Mouse (Mus musculus) forelimb bud, embryonic 11.5 days (tissue): ENCODE measurements around the gene Prkcz.

ENCODE experiments used
- DNase-seq: peaks from one replicate; pipeline ENCODE4 v3.0.0-alpha.2; 2012; ENCODE audit warnings: low read depth, low spot score

The Prkcz gene

DNA sequence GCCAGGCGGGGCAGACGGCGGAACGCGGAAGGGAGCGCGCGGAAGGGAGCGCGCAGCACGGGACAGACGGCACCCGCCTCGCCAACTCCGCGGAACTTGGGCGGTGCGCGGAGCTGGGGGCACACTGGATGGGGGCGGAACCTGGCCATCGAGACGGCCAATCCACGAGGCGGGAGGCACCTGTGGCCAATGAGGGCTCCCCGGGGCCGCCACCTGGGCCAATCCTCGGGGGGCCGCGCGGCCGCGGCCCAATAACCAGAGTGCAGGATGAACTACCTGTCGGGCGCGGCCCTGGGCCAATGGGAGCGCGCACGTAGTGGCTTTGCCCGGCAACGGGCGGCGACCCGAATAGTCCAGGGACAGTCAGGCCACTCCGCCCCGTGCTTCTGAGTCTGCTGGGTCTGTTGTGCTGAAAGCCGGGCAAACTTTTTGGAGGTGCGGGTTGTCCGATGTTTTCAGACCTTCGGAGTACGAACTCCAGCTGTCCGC, at the start of gene Prkcz:
Gene Prkcz, minus strand, starts transcription at position 59 of the 489 bp plus-strand sequence.
- peak; percentile 84 for DNase-seq

DNA sequence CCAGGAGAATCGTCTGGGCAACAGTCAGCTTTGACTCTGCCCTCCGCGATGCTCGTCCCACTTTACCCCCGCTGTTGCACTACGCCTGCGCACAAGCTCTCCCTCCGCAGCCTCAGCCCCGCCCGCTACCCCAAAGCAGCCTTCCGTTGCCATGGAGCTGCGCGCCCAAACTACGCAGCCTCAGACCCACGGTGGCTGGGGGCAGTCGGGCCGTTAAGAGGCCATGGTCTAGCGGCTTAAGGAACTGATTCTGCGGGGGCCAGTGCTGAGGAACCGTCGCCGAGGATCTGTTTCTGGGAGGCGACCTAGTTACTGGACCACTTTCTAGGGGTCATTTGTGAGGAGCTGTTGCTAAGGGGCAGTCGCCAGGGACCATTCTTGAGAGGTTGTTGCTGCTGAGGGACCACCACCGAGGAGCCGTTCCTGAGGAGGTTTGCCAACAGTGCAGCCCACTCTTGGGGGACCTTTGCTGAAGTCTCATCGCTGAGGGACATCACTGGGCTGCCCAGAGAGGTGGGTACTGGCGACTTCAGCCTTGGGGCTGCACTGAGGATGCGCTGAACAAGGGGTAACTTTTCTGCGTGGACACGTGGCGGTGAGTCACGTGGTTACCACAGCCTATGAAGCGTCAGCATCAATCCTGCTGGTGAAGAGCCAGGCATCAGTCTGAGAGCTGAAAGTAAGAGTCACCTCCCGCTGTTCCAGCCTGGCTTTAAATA, 48.1 kb upstream of the Prkcz start, which contains the start of gene Cfap74:
Gene Cfap74, plus strand, starts transcription at position 133 of the 719 bp plus-strand sequence.
- peak; percentile 86 for DNase-seq

DNA sequence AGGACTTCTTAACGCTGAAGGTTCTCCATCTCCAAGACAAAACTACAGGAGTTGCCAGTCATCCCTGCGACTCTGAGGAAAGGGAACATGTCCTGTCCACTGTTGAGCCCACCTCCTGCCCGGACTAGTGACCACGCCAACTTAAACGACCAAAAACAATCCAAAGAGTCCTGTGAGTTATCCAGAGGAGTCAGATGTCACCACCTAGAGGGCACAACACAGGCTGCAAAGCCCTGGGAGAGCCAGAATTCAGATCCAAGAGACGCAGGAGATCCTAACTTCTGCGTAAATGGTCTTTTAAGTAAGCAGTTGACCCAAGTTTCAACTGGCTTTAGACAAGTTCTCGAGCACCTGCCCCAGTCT, 47.5 kb upstream of the Prkcz start:
- no peak for DNase-seq

DNA sequence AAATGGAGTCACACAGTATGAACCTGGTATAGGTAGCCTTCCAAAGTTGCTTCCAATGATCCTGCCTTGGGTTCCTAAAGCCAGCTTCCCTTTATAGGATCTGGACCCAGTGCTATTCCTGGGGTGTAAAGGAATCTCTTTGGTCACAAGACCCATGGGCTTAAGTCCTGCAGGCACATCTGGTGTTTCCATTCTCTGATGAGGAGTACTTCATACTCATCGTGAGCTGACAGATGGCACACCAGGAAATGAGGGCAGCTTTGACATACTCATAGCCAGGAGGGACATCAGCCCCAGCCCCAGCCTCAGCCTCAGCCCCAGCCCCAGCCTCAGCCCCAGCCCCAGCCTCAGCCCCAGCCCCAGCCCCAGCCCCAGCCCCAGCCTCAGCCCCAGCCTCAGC, 41.3 kb upstream of the Prkcz start:
- DNase-seq: no peak

DNA sequence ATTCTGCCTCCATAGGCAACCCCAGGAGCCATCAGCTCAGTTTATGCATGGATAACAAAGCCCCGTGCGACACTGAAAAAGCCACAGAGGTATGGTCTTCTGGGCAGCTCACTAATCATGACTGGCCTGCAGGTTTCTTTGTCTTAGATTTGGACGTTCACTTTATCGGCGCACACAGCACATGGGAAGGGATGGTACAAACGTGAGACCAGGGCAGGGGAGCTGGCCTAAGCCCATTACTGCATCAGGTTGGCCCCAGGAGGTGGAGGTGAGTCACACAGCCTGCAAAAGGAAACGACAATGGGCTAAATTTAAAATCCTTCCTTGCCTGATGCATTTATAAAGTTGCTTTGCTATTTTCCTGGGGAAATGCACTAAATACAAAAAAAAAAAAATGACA, 40.0 kb upstream of the Prkcz start:
- no peak for DNase-seq

DNA sequence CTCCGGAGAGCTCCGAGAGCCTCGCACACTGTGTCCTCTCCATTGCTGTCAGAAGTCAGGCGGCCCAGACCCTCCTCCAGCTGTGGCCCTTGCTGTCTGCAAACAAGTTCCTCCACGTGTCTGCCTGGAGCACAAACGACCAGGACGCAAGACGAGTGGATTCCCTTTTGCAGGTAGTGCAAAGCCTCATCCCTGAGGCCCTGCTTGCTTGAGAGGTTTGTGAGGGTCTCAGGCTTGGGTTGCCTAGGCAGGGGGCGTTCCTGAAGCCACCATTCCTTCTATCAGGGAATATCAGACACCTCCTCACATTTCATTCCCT, 37.0 kb upstream of the Prkcz start:
- DNase-seq: no peak

DNA sequence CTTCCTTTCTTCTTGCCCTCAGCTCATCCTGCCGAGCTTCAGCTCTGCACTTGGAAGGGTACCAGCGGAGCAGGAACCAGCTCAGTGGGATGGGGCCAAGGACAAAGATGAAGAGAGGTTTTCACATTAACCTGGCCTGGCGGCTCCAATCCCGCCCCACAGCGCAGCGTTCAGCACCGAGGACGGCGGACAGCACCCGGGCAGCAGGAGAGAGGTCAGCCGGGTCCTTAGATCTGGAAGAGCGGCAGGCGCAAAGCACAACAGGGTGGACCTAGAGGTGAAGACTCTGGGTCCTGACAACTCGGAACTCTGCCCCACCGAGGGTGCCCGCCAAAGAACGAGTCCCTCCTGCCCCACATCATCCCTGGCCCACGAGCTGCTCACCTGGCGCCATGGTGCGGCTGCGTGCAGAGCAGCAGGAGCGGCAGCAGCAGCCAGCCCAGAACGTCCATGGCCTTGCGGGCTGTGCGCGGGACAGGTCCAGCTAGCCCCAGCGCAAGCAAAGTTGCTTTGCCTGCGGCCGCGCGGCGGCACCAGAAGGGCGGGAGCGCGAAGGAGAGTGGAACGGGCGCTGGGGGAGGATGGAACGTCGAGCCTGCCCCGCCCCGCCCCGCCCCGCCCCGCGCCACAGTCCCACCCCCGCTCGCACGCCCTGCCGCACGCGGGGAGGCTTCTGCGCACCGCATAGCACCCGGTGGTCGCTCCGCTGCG, 36.5 kb upstream of the Prkcz start, which contains the start of gene Gabrd:
Gene Gabrd, minus strand, starts transcription at position 602 of the 711 bp plus-strand sequence.
- DNase-seq: peak; percentile 62

DNA sequence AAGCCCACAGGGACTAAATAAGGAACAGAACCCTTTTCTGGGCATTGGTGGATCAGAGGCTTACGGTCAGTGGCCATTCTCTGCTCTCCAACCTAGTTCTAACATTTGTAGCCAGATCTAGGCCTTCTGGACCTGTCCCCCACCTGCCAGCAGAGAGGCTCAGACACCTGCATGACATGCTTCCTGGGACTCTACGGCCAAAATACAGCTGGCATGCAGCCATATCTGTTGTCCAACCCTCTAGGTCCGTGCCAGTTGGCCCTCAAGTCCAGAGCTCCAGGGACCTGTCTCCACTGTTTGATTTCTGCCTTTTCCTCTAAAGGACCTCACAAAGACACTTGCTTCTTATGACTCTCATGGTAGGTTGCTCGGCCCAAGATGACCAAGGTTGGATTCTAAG, 35.6 kb upstream of the Prkcz start:
- no peak for DNase-seq

DNA sequence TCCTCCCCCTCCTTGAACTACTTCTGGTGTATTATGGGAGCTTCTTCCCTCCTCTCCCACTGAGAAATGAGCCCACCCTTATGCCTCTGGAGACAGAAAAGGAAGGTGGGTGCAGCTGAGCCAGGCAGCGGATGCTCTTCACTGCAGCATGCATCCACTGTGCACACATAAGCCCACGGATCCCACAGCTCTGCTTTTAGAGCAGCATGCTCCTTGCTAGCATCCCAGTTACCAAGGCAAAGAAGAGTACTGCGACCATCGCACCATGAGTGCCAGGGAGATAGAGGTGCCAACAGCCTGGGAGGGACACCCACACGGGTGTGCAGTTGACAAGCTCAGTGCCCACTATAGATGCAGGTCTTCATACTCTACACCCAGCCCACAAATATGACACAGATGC, 34.3 kb upstream of the Prkcz start:
- no peak for DNase-seq

DNA sequence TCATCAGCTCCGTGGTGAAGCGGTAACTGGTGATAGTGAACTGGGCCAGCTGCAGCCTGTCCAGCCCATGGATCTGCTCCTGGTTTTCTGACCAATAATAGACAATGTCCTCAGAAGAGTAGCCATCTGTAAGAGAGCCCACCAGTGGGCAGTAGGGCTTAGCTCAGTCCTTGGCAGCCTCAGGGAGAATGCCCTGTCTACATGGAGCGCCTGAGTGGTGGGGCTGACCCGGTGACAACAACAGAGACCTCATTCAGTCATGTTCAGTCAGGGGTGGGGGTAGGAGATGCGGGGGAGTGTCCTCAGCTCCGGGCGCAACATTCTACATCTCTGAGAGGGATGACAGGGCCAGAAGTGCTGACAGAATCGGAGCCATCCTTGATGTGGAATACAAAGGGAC, 26.0 kb upstream of the Prkcz start:
- no peak for DNase-seq

DNA sequence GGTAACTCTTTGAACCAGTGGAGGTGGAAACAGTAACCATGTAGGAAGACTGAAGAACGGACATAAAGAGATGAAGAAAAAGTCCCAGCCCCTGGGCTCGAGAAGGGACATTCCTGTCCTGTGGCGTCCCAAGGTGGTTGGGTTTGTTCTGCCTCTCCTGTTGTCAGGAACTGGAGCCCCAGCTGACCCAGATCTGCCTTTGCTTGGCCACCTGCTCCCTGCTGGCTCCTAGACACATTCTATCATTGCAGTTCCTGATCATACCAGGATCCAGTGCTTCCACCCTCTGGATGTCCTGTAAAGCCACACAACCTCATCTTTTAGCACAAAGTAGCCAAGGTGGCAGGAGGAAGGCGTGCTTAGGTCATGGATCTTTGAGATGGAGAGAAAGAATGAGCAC, 22.2 kb upstream of the Prkcz start:
- DNase-seq: no peak

DNA sequence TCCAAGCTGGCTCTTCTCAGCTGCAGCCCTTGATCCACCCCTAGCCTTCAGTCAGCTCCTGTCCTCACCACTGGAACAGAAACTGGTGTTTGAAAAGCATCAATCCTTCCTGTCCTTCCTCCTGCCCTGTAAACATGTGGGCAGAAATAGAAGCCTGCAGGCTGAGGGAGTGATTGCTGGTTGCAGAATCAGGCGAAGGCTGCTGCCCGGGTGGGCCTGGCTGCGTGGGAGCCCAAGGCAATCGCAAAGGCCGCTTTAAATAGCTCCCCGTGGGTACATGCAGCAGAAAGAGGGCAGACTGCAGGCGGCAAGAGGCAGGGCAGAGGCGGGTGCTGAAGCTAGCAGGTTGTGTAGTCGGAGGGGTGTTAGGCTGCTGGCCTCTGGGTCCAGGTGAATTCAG, 21.6 kb upstream of the Prkcz start:
- DNase-seq: no peak

DNA sequence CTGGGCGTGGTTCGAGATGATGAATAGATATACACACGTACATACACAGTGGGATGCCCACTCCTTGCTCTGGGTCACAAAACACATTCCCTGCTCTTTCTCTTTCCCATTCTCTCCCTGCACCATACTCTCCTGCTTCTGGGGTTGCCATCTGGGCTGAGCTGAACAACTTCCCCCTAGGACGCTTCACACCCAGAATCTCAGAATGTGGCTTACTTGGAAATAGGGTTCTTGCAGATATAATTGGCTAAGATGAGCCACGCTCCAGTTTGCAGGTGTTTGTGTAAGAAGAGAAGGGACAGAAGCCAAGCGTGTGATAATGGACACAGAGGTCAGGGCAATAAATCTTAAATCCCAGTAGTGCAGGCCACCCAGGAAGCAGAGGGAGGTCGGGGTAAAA, 20.8 kb upstream of the Prkcz start:
- no peak for DNase-seq

DNA sequence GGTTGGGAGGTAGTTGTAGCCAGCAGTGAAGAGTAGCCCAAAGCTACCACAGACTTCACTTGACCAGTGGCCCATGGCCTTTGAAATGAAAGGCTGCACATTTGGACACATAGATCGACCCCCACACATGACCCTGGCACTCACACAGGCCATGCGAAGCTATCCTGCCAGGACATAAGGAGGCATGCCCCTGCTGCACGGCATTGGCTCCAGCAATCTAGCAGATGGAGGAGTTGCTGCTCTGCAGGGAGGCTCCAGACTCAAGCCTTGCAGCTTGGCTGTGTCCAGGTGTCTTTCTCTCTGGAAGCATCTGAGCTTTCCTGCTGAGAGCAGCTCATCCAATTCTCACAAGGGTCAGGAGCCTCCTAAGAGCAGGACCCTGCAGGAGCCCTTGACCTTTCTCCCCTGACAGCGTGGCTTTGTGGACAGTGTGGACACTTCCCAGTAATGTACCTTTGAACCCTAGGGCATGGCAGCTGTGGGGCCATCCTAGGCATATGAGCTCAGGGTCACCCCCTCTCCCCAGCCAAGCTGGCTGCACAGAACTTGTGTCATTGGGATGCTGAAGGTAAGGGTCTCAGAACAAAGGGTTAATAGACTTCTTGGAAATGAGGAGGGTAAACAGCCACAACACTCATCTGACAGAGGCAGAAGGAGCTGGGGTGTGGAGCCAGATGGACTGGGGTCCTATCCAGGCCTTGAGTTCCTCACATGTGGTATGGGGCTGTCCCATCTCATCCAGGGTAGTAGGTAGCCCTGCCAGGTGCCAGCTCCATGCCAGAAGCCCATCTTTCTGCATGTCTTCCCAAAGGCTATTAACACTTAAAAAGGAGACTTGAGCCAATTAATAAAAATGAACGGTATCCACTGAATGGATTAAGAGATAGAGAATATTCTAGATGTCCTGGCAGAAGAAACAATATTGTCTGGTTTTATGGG, 10.9 kb upstream of the Prkcz start:
- no peak for DNase-seq

DNA sequence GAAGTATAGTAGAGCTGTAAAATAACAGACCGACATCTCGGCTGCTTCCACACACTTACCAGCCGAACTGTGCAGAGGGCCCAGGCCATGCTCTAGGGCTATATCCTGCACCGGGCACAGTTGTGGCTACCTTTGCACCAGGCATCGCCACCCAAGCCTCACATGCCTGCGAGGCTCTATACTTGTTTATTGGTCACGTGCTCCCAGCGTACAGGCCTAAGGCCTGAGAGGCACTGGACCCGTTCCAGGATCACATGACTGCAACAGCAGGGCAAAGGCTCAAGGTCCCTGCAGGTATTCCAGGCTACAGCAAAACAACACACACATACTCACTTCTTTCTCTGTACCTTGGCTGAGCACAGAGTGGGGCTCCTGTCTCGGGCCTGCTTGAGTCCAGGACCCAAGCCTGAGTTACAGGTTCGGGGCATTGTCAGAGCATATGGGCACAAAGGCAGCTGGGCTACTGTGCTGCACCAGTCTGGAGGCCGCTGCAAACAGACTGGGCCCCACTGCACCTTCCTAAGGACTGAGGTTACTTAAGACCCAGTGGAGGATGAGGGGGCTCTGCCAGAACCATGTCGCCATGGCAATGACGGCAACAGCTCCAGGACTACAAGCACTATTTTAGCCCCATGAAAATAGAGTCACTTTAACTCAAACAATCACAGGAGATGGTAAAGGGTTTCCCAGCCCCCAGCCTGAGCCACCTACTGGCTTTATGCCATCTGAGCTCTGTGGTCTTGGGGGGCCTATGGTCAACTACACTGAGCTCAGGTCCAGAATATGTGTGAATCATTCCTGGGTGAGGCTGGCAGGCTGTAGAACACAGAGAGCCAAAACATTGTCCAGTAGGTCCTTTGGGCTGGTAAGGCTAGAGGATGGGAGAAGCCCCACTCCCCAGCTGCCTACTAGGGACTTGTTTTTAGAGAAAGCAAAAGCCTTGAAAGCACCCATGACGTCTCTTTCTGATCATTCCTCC, 9.9 kb upstream of the Prkcz start:
- no peak for DNase-seq

DNA sequence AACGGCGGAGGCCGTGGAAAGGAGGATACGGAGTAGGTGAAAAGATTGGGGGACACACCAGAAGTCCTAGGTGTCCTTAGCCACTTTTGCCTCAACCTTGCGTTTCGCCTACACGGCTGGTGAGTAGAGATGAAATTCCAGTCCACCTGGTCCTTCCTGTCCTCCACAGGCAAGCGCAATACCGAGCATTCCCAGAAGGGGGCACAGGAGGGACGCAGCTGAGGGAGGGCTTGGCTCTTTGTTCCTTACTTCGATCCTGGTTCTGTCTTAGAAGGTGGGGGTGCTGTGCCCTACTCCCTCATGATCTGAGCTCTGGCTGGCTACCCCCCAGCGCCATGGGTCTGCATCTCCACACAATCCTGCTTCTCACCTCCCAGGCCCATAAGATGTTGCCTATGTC, 7.5 kb upstream of the Prkcz start:
- DNase-seq: peak; percentile 51

DNA sequence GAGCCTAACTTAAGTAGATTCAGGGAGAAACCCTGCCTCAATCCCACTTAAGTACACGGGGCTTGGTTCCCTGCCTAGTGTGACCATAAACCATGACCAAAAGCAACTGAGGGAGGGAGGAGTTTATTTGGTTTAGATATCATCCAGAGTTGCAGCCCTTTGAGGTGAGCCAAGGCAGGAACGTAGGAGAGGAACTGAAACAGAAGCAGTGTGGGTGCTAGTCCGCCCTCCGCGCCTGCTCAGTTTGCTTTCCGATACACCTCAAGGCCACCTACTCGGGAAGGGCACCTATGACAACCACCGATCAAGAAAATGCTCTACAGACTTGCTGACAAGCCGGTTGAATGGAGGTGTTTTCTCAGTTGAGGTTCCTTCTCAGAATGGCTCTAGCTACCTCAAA, 6.6 kb upstream of the Prkcz start:
- no peak for DNase-seq

DNA sequence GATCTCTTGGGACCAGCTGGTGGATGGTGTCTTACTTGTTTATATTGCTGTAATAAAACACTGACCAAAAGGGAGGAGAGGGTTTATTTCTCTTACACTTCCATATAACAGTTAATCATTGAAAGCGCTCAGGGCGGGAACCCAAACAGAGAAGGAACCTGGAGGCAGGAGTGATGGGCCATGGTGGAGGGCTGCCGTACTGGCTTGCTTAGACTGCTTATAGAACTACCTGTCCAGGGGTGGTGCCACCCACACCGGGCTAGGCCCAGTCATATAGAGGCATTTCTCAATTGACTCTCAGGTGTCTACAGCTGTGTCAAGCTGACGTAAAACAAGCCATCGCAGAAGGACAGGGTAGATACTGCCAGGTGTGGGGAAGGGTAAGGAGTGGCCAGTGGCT, 5.6 kb upstream of the Prkcz start:
- no peak for DNase-seq

DNA sequence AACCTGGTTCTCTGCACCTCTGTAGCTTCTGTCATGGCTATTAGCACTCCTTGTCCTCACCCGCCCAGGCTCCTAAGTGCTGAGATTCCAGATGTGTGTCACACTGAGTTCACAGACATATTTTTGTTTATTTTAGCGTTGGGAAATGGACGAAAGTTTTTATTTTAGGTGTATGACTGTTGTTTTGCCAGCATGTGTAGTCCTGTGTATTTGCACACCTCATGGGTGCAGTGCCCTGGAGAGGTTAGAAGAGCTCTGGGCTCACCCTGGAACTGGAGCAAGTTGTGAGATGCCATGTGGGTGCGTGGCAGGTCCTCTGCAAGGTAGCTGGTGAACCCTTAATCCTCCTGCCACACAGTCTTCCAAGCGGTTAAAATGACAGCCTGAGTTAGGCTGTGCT, 1.3 kb upstream of the Prkcz start:
- no peak for DNase-seq

DNA sequence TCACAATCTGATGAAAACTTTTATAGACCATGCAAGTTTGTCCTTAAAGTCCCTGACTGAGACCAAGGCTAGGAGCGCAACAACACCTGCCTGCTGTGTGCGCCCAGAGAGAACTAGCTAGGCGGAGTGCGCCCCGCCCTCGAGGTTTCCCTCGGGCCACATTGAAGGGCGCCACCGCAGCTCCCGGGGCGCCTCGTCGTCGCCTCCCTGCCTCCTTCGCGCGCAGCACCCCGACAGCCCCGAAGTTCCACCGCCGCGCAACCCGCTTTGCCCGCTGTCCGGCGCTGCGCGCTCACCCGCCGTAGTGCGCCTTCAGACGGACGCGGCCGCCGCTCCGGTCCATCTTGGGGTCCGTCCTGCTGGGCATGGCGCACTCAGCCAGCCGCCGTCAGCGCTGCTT, 305 bp downstream of the Prkcz start:
- DNase-seq: no peak
